Mouse (Mus musculus): Measurements from ENCODE around the gene Gm42791.

Gm42791 gene

GRCm38 (mm10) chr5:148954314-148955060 lies 40.5 kb downstream of the Gm42791 start:
- DNase-seq (ENCODE audit: low spot score in 2 of 2), result no peak

- DNase-seq (ENCODE audit: low spot score in 2 of 2), result no peak
Observed at GRCm38 (mm10) chr5:148953098-148953497, 41.8 kb downstream of the Gm42791 start.

- no peak for DNase-seq (ENCODE audit: low spot score in 2 of 2)
Observed at GRCm38 (mm10) chr5:148952419-148952818, 42.5 kb downstream of the Gm42791 start.

- DNase-seq (ENCODE audit: low spot score in 2 of 2), result no peak
Observed at GRCm38 (mm10) chr5:148951360-148951759, 43.6 kb downstream of the Gm42791 start.

- DNase-seq (ENCODE audit: low spot score in 2 of 2), result no peak
Observed at GRCm38 (mm10) chr5:148950064-148950463, 44.9 kb downstream of the Gm42791 start.

- DNase-seq (ENCODE audit: low spot score in 2 of 2), result no peak
Observed at GRCm38 (mm10) chr5:148948577-148948976, 46.4 kb downstream of the Gm42791 start.

- DNase-seq (ENCODE audit: low spot score in 2 of 2), result no peak
Observed at GRCm38 (mm10) chr5:148947412-148947811, 47.5 kb downstream of the Gm42791 start.

GRCm38 (mm10) chr5:148946787-148947186 lies 48.2 kb downstream of the Gm42791 start:
- DNase-seq (ENCODE audit: low spot score in 2 of 2), result no peak

GRCm38 (mm10) chr5:148945735-148946134 lies 49.2 kb downstream of the Gm42791 start:
- no peak for DNase-seq (ENCODE audit: low spot score in 2 of 2)

- DNase-seq (ENCODE audit: low spot score in 2 of 2), result no peak
Observed at GRCm38 (mm10) chr5:148944024-148944423, 50.9 kb downstream of the Gm42791 start.

- no peak for DNase-seq (ENCODE audit: low spot score in 2 of 2)
Observed at GRCm38 (mm10) chr5:148943444-148943843, 51.5 kb downstream of the Gm42791 start.

- DNase-seq (ENCODE audit: low spot score in 2 of 2), result no peak
Observed at GRCm38 (mm10) chr5:148942957-148943356, 52.0 kb downstream of the Gm42791 start.

- no peak for DNase-seq (ENCODE audit: low spot score in 2 of 2)
Observed at GRCm38 (mm10) chr5:148942305-148942704, 52.6 kb downstream of the Gm42791 start.

GRCm38 (mm10) chr5:148941867-148942266 lies 53.1 kb downstream of the Gm42791 start:
- no peak for DNase-seq (ENCODE audit: low spot score in 2 of 2)

- no peak for DNase-seq (ENCODE audit: low spot score in 2 of 2)
Observed at GRCm38 (mm10) chr5:148939948-148940382, 55.0 kb downstream of the Gm42791 start.

- DNase-seq (ENCODE audit: low spot score in 2 of 2), result no peak
Observed at GRCm38 (mm10) chr5:148936516-148936951, 58.4 kb downstream of the Gm42791 start.

GRCm38 (mm10) chr5:148935871-148936270 lies 59.1 kb downstream of the Gm42791 start:
- no peak for DNase-seq (ENCODE audit: low spot score in 2 of 2)

GRCm38 (mm10) chr5:148935071-148935821 lies 59.7 kb downstream of the Gm42791 start:
- no peak for DNase-seq (ENCODE audit: low spot score in 2 of 2)

- DNase-seq (ENCODE audit: low spot score in 2 of 2), result no peak
Observed at GRCm38 (mm10) chr5:148934457-148934856, 60.5 kb downstream of the Gm42791 start.

- no peak for DNase-seq (ENCODE audit: low spot score in 2 of 2)
Observed at GRCm38 (mm10) chr5:148933767-148934166, 61.2 kb downstream of the Gm42791 start.

GRCm38 (mm10) chr5:148931301-148931700 lies 63.6 kb downstream of the Gm42791 start:
- DNase-seq (ENCODE audit: low spot score in 2 of 2), result no peak

- no peak for DNase-seq (ENCODE audit: low spot score in 2 of 2)
Observed at GRCm38 (mm10) chr5:148929116-148929449, 65.9 kb downstream of the Gm42791 start, which contains the start of gene Katnal1. Katnal1 (minus strand) TSS chr5:148929320.

All from frontal cortex, postnatal 25 days (tissue).